Mouse (Mus musculus) G1E (cell line): ENCODE results near the gene Zfp967. TPM values are rescaled to one million over a fixed set of nuclear protein-coding genes. Genes with fewer than 3 reads are reported as not detected.
"Not testable (repeated sequence)": the region's sequence is repeated elsewhere in the genome, so short reads cannot be mapped to it uniquely, and the experiment has no call there.

Experiments used
- ATAC-seq: 2 replicates; pipeline ENCODE4 v1.8.0; 2016; ENCODE audit warnings: mild to moderate bottlenecking; ENCODE audit not compliant: insufficient number of reproducible peaks, poor library complexity, low FRiP score, severe bottlenecking; ENCODE audit errors: extremely low read depth
- DNase-seq: peaks from one replicate; pipeline ENCODE4 v3.0.0; 2012; ENCODE audit warnings: low spot score
- H3K27me3 ChIP-seq: 2 replicates; pipeline ENCODE4 v1.6.1; 2012; ENCODE audit warnings: mild to moderate bottlenecking, low read length, inconsistent platforms; ENCODE audit not compliant: insufficient read depth
- H3K36me3 ChIP-seq: replicated peaks from 2 replicates; pipeline ENCODE3; 2012; ENCODE audit warnings: mild to moderate bottlenecking, inconsistent platforms
- H3K4me1 ChIP-seq: 2 replicates; pipeline ENCODE4 v1.6.1; 2012; ENCODE audit warnings: low read depth, low read length, inconsistent platforms, mixed read lengths; ENCODE audit not compliant: insufficient read depth
- H3K4me3 ChIP-seq: 2 replicates; pipeline ENCODE4 v1.5.1; 2012; ENCODE audit warnings: low read depth, mild to moderate bottlenecking, inconsistent platforms, low read length, moderate library complexity, mixed read lengths
- H3K9me3 ChIP-seq: replicated peaks from 2 replicates; pipeline ENCODE4 v1.6.1; 2012; ENCODE audit warnings: inconsistent platforms
- polyA plus RNA-seq: library from polyadenylated mRNA; stranded (reverse); fragments of >175 nt; gene quantifications from 2 replicates; pipeline ENCODE4 v1.2.3, GENCODE M21; 2012
- total RNA-seq, 2 experiments: library from RNA; stranded (forward) in 1 of 2; stranded (reverse) in 1 of 2; fragments of 200-1000 nt in 1 of 2; fragments of >200 nt in 1 of 2; fragmentation: Nextera tagmentation in 1 of 2; gene quantifications; 2 replicates each; pipeline ENCODE4 v1.2.3; 2014 to 2017

Gene Zfp967
- 2.7 TPM in 1 of 2 replicates, not detected in the other for total RNA-seq (2014; fragmentation: Nextera tagmentation)
- total RNA-seq (2017), result not detected in 2 replicates
- 0.13 and 0.18 TPM in 2 replicates for polyA plus RNA-seq

DNA sequence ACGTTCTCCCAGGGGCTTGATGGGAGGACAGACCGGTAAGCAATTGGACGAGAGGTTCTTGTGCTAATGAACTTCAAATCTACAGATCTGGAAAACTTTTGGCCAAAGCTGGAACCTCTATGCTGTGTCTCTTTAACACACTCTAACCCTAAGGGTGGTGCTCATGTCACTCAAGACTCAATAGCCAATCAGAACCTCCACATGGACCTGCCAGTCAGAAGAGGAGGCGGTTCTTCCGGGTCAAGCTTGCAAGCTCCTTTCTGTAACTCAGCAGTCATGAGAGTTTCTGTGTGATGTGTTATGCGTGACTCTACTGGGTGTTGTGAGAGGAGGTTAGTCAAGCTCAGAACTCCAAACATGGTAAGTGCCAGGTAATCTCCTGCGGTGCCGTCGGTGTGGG, at the start of gene Zfp967:
TSS of gene Zfp967 (plus strand) at position 301 of the 400 bp plus-strand sequence.
- H3K36me3 ChIP-seq, H3K4me3 ChIP-seq, H3K27me3 ChIP-seq, H3K4me1 ChIP-seq, H3K9me3 ChIP-seq, DNase-seq, ATAC-seq: not testable (repeated sequence)

DNA sequence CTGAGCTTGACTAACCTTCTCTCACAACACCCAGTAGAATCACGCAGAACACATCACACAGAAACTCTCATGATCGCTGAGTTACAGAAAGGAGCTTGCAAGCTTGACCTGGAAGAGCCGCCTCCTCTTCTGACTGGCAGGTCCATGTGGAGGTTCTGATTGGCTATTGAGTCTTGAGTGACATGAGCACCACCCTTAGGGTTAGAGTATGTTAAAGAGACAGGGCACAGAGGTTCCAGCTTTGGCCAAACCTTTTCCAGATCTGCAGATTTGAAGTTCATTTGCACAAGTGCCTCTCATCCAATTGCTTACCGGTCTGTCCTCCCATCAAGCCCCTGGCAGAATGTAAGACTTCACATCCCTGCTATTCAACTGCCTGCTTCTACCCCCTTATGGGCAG, 34.2 kb upstream of the Zfp967 start, which contains the start of gene Gm14434:
TSS of gene Gm14434 (minus strand) at position 101 of the 400 bp plus-strand sequence.
- H3K4me1 ChIP-seq, ATAC-seq, H3K27me3 ChIP-seq, H3K4me3 ChIP-seq, H3K9me3 ChIP-seq, DNase-seq, H3K36me3 ChIP-seq: not testable (repeated sequence)

Other genes starting within 250 kb of the Zfp967 start
- gene Gm11009, start 201.6 kb upstream of the Zfp967 start, total RNA-seq (2014; fragmentation: Nextera tagmentation), result not detected in 2 replicates
- gene Gm11009, start 201.6 kb upstream of the Zfp967 start, total RNA-seq (2017), result not detected in 2 replicates
- not detected in 2 replicates for gene Gm11009, start 201.6 kb upstream of the Zfp967 start, polyA plus RNA-seq
- gene Gm14435, start 97.5 kb upstream of the Zfp967 start, total RNA-seq (2014; fragmentation: Nextera tagmentation), result 2.1 and 2.9 TPM in 2 replicates
- 0.58 and 2.0 TPM in 2 replicates for gene Gm14435, start 97.5 kb upstream of the Zfp967 start, total RNA-seq (2017)
- gene Gm14435, start 97.5 kb upstream of the Zfp967 start, polyA plus RNA-seq, result not detected in 2 replicates
- 4.9 TPM in 1 of 2 replicates, not detected in the other for gene Gm14434, start 34.3 kb upstream of the Zfp967 start, total RNA-seq (2014; fragmentation: Nextera tagmentation)
- gene Gm14434, start 34.3 kb upstream of the Zfp967 start, total RNA-seq (2017), result 6.0 and 6.1 TPM in 2 replicates
- 0.08 and 0.12 TPM in 2 replicates for gene Gm14434, start 34.3 kb upstream of the Zfp967 start, polyA plus RNA-seq
- gene Gm14308, start 115.3 kb downstream of the Zfp967 start, total RNA-seq (2014; fragmentation: Nextera tagmentation), result 24.2 and 32.7 TPM in 2 replicates
- gene Gm14308, start 115.3 kb downstream of the Zfp967 start, total RNA-seq (2017), result 2.2 and 15.3 TPM in 2 replicates
- gene Gm14308, start 115.3 kb downstream of the Zfp967 start, polyA plus RNA-seq, result 1.5 and 2.2 TPM in 2 replicates
- 31.9 and 40.3 TPM in 2 replicates for gene Zfp973, start 149.5 kb downstream of the Zfp967 start, total RNA-seq (2014; fragmentation: Nextera tagmentation)
- gene Zfp973, start 149.5 kb downstream of the Zfp967 start, total RNA-seq (2017), result 27.0 and 28.1 TPM in 2 replicates
- gene Zfp973, start 149.5 kb downstream of the Zfp967 start, polyA plus RNA-seq, result 1.3 and 1.9 TPM in 2 replicates
- 27.8 and 42.1 TPM in 2 replicates for gene Gm14305, start 187.3 kb downstream of the Zfp967 start, total RNA-seq (2014; fragmentation: Nextera tagmentation)
- gene Gm14305, start 187.3 kb downstream of the Zfp967 start, total RNA-seq (2017), result 19.8 and 20.5 TPM in 2 replicates
- 1.8 and 2.5 TPM in 2 replicates for gene Gm14305, start 187.3 kb downstream of the Zfp967 start, polyA plus RNA-seq